ENCODE assay signal across 8 mouse cellular contexts in the genomic region with DNA sequence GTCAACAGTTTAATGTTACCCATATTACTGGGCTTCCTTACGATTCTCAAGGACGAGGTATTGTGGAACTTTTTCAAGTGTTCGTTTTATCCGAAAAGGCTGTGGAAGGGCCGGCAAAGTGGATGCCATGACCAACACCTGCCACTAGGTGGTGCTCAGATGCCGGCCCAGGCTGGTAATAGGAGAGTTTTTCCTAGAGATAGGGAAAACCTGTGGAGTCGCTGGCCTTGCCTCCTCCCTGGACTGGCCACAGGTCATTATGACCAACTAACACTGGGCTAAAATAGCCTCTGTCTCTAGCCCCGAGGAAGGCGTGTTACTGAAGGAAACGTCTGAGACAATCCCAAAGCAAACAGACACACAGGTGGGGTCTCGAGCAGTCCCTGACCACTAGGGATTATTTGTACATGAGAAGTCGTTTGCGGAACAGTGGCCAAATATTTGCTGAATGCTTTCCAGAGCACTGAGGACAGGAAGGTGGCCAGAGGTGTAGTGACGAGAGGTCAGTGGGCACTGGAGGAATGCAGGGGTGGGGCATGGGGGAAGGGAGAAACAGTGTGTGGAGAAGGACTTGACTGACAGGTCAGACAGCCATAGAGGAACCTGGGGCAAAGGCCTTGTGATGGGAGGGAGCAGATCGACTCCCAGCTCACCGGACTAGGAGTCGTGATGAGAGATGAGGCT. TPM values are rescaled to one million over a fixed set of nuclear protein-coding genes. Genes with fewer than 3 reads are reported as not detected.
DNase-seq lines count a peak whose midpoint lies in the region; ATAC-seq and TF ChIP-seq lines count a peak whose summit lies in the region.

No protein-coding gene starts in this region.

- no peak overlapping the region for H3K4me2 ChIP-seq in hindbrain, embryonic 15.5 days

- H3K9me3 ChIP-seq in hindbrain, embryonic 15.5 days, result no peaks in the 10 kb centered on the region

- peaks cover 25% of the 10 kb centered on the region for H3K4me1 ChIP-seq in hindbrain, embryonic 15.5 days (replicated peaks)

- intact Hi-C loops in gastrocnemius, adult 2 months (cut with DNase I), result loop anchor here (1.0 to 5.0 kb wide), 5 partner anchors 90 to 641 kb away; no protein-coding TSS in a partner anchor

- H3K9ac ChIP-seq in hindbrain, embryonic 15.5 days, result no peak overlapping the region

- peak; percentile 87 for ATAC-seq in common myeloid progenitor, adult 5-6 weeks (replicated peaks; ENCODE audit: low read depth, poor library complexity, severe bottlenecking)
- ATAC-seq in hindbrain, embryonic 15.5 days (ENCODE audit: low FRiP score, low read depth), result peak; percentile 37; the same call in 1 of the 2 replicates

- DNase-seq in adipocyte (ENCODE audit: low spot score), result peak; percentile 74
- DNase-seq in gastrocnemius, adult 2 months, result peak; percentile 78
- peak; percentile 76 to 82 for DNase-seq in left cerebral cortex, adult 18-20 months (ENCODE audit: low spot score in 2 of 2)
- DNase-seq in lung, postnatal 36 days, result peak; percentile 88
- peak; percentile 63 for DNase-seq in right cerebral cortex, adult 18-20 months
- peak; percentile 93 for DNase-seq in yolk sac, embryonic 10.5 days (ENCODE audit: low spot score)

- TF ChIP-seq CTCF in gastrocnemius, adult 2 months (IDR thresholded peaks at IDR 0.05), result peak; percentile 98

- peak overlapping the region; percentile 10 for H3K27ac ChIP-seq in gastrocnemius, adult 2 months
- no peak overlapping the region for H3K27ac ChIP-seq in hindbrain, embryonic 15.5 days (replicated peaks)

- H3K27me3 ChIP-seq in hindbrain, embryonic 15.5 days, result peaks cover 2% of the 10 kb centered on the region; the same call in 1 of the 2 replicates

- H3K4me3 ChIP-seq in gastrocnemius, adult 2 months, result peak overlapping the region; percentile 15
- H3K4me3 ChIP-seq in hindbrain, embryonic 15.5 days, result no peak overlapping the region

- WGBS in hindbrain, embryonic 15.5 days, result 23% methylated on average over 17 of the region's 17 CpGs

- H3K36me3 ChIP-seq in hindbrain, embryonic 15.5 days, result no peaks in the 10 kb centered on the region

RNA-seq across cellular contexts. Expression of gene Rpl14, which starts 30.4 kb away (rescaled TPM):
- 2,413 and 3,257 TPM in 2 replicates for total RNA-seq in common myeloid progenitor, adult 5-6 weeks (2017)
- total RNA-seq in gastrocnemius, adult 2 months (2021), result 100 to 1,000 TPM; 290 to 372 TPM
- polyA plus RNA-seq in hindbrain, embryonic 15.5 days (2015; fragmentation: Nextera tagmentation; extraction: Ambion mirVana), result 408 and 422 TPM in 2 replicates
- total RNA-seq in left cerebral cortex, adult 18-20 months (2021), result 100 to 1,000 TPM; 298 to 323 TPM
